Mouse (Mus musculus): ENCODE data around the gene Wnk4. TPM values are rescaled to one million over a fixed set of nuclear protein-coding genes. Genes with fewer than 3 reads are reported as not detected.

Gene Wnk4
- 7.9 and 9.9 TPM in 2 replicates for polyA plus RNA-seq (2015; fragmentation: Nextera tagmentation; extraction: Ambion mirVana)

- ATAC-seq (ENCODE audit: insufficient number of reproducible peaks, low FRiP score, low TSS enrichment, low read depth), result peak; percentile 79
- H3K27ac ChIP-seq, result peak within 1 kb of the TSS; percentile 77
- H3K4me1 ChIP-seq, result peaks cover 58% of the 10 kb centered on the region
- peak within 1 kb of the TSS; percentile 61 for H3K9ac ChIP-seq
- H3K36me3 ChIP-seq, result peaks cover 19% of the 10 kb centered on the region; the same call in 1 of the 2 replicates
- H3K4me2 ChIP-seq, result peak within 1 kb of the TSS; percentile 97
- peaks cover 31% of the 10 kb centered on the region for H3K27me3 ChIP-seq
- no peaks in the 10 kb centered on the region for H3K9me3 ChIP-seq
- 0% methylated on average over 43 of the region's 43 CpGs for WGBS
- peak within 1 kb of the TSS; percentile 58 for H3K4me3 ChIP-seq
Observed at GRCm38 (mm10) chr11:101259948-101260825, at the start of gene Wnk4. Gene Wnk4, plus strand, starts transcription at chr11:101260567.

DNA sequence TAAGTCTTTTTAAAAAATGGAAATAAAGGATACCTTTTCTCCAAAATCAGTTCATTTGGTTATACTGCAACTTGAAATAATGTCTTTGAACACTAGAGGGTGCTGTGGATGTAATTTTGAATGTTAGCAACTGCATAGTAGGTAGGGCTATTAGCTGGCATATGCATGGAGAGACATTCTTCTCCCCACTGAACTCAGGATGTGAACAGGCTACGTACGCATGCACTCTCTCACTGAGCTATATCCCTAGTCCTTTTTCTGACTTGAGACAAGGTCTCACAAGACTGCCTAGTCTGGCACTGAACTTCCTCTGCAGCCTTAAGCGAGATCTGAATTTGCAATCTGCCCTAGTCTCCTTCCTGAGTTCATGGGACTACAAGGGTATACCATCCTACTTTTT, 48.4 kb upstream of the Wnk4 start:
- Histone ChIP-seq H3K36me3 (peaks cover 75% of the 10 kb centered on the region), H3K4me2 (no peak overlapping the region), H3K9ac (no peak overlapping the region), H3K27me3 (no peaks in the 10 kb centered on the region), H3K4me1 (no peaks in the 10 kb centered on the region), H3K27ac (no peak overlapping the region), H3K4me3 (no peak overlapping the region), H3K9me3 (no peaks in the 10 kb centered on the region)
- no peak; the same call in 1 of the 2 replicates for ATAC-seq (ENCODE audit: insufficient number of reproducible peaks, low FRiP score, low TSS enrichment, low read depth)
- 41% methylated on average over 3 of the region's 3 CpGs for WGBS

DNA sequence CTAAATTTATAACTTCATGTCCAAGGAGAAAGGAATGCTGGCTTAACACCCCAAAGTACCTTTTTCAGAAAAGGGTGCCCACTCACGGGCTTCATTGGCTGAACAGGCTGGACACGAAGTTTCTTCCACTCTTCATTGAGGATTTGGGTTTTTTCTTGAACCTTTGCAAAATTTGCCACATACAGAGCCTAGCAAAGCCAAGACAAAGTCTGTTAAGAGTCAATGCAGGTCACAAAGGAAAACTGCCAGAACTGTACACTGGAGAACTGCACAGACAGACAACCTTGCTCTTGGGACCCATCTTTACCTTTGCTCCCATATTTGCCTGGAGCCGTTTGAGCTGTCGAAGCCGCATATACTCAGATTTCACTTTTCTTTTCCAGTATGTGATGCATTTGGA, 43.4 kb upstream of the Wnk4 start:
- 87% methylated on average over 5 of the region's 5 CpGs for WGBS
- Histone ChIP-seq H3K36me3 (peaks cover 52% of the 10 kb centered on the region), H3K9ac (no peak overlapping the region), H3K9me3 (no peaks in the 10 kb centered on the region), H3K27ac (no peak overlapping the region), H3K4me3 (no peak overlapping the region), H3K4me2 (no peak overlapping the region), H3K27me3 (no peaks in the 10 kb centered on the region), H3K4me1 (no peaks in the 10 kb centered on the region)
- no peak for ATAC-seq (ENCODE audit: insufficient number of reproducible peaks, low FRiP score, low TSS enrichment, low read depth)

DNA sequence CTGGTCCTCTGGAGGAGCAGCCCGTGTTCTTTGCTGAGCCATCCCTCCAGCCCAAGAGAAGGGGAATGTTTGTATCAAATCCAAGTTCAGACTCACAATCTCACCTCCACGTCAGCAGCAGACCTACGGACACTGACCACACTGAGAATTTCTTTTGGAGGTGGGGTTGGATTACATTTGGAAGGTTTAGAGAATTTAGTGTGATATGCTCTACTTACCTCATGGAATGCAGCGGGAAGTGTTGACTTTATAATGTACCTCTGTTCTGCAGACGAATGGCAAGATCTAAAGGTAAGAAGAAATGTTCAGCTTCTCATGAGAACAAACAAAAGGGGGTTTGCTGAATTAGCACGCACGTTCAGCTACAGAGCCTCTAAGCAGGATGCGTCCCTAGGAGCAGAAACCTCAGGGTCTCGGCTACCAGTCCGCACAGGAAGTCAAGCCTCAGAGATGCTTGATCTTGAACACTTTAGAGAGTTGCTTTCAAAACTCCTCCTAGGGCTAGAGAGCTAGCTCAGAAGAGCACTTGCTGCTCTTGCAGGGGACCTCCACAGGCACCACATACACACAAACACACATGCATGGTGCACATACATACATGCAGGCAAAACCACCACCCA, 41.8 kb upstream of the Wnk4 start:
- WGBS, result 83% methylated on average over 10 of the region's 10 CpGs
- H3K4me1 ChIP-seq, result no peaks in the 10 kb centered on the region
- no peak overlapping the region for H3K4me3 ChIP-seq
- no peak for ATAC-seq (ENCODE audit: insufficient number of reproducible peaks, low FRiP score, low TSS enrichment, low read depth)
- no peaks in the 10 kb centered on the region for H3K27me3 ChIP-seq
- H3K27ac ChIP-seq, result no peak overlapping the region
- H3K4me2 ChIP-seq, result no peak overlapping the region
- H3K36me3 ChIP-seq, result peaks cover 44% of the 10 kb centered on the region
- H3K9me3 ChIP-seq, result no peaks in the 10 kb centered on the region
- H3K9ac ChIP-seq, result no peak overlapping the region

GRCm38 (mm10) chr11:101220853-101221252, 39.5 kb upstream of the Wnk4 start:
- H3K4me3 ChIP-seq, result no peak overlapping the region
- no peaks in the 10 kb centered on the region for H3K9me3 ChIP-seq
- H3K36me3 ChIP-seq, result peaks cover 22% of the 10 kb centered on the region
- ATAC-seq (ENCODE audit: insufficient number of reproducible peaks, low FRiP score, low TSS enrichment, low read depth), result no peak
- no peaks in the 10 kb centered on the region for H3K4me1 ChIP-seq
- H3K27ac ChIP-seq, result no peak overlapping the region
- H3K27me3 ChIP-seq, result no peaks in the 10 kb centered on the region
- no peak overlapping the region for H3K4me2 ChIP-seq
- WGBS, result 60% methylated on average over 2 of the region's 2 CpGs
- H3K9ac ChIP-seq, result no peak overlapping the region

GRCm38 (mm10) chr11:101221306-101221986, 38.9 kb upstream of the Wnk4 start:
- H3K27ac ChIP-seq, result no peak overlapping the region
- ATAC-seq (ENCODE audit: insufficient number of reproducible peaks, low FRiP score, low TSS enrichment, low read depth), result no peak
- WGBS, result 82% methylated on average over 8 of the region's 8 CpGs

DNA sequence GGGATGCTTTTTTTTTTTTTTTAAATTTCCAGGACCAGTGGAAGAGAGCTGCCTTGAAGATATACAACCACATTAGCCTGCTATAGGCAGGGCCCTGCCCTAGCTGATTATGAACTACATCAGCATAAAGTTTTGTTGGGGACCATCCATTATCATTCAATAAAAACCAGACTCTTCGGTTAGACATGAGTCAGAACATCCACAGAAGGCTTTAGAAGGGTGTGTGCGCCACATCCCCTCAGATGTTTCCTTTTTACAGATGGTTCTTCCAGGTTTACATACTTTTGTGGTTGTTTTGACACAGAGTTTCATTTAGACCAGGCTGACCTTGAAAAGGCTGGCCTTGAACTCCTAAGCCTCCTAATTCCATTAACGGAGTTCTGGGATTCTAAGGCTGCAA, 36.0 kb upstream of the Wnk4 start:
- H3K4me2 ChIP-seq, result no peak overlapping the region
- no peak overlapping the region for H3K9ac ChIP-seq
- no peak overlapping the region for H3K4me3 ChIP-seq
- WGBS, result 81% methylated on average over 3 of the region's 3 CpGs
- 0 out of 2 replicates have a peak, but pooled peaks cover under 1% of the 10 kb centered on the region for H3K4me1 ChIP-seq
- no peaks in the 10 kb centered on the region for H3K9me3 ChIP-seq
- H3K36me3 ChIP-seq, result 0 out of 2 replicates have a peak, but pooled peaks cover 3% of the 10 kb centered on the region
- no peak overlapping the region for H3K27ac ChIP-seq
- H3K27me3 ChIP-seq, result no peaks in the 10 kb centered on the region
- no peak for ATAC-seq (ENCODE audit: insufficient number of reproducible peaks, low FRiP score, low TSS enrichment, low read depth)

More at GRCm38 (mm10) chr11:101221306-101221986, 38.9 kb upstream of the Wnk4 start:
- no peaks in the 10 kb centered on the region for H3K4me1 ChIP-seq
- peaks cover 16% of the 10 kb centered on the region for H3K36me3 ChIP-seq
- no peaks in the 10 kb centered on the region for H3K9me3 ChIP-seq
- no peak overlapping the region for H3K4me3 ChIP-seq
- H3K4me2 ChIP-seq, result no peak overlapping the region
- H3K27me3 ChIP-seq, result no peaks in the 10 kb centered on the region
- H3K9ac ChIP-seq, result no peak overlapping the region

DNA sequence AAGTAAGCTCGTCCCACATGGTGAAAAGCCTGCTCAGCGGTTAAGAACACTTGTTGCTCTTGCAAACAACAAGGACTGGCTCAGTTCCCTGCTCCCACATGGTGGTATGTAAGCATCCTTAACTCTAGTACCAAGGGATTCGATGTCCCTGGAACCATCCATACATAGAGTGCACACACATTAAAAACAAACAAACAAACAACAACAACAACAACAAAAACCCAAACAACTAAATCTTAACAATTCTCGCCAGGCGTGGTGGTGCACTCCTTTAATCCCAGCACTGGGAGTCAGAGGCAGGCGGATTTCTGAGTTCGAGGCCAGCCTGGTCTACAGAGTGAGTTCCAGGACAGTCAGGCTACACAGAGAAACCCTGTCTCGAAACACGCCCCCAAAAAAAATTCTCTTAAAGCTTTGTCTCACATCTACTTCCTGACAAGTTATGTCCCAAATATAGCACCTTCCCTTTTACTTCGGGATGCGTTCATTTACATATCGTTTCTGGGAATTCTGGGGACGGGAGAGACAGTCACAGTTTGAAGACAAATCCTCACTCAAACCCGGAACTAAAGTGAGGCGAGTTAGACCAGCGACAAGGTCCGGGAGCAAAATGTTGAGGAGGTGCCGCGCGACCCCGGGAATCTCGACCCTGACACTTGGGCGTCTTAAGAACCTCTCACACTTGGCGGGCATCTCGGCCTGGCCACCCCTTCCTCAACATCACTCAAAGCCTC, 34.9 kb upstream of the Wnk4 start:
- Histone ChIP-seq H3K4me2 (peak overlapping the region; percentile 78), H3K9ac (peak overlapping the region; percentile 76), H3K27me3 (no peaks in the 10 kb centered on the region), H3K27ac (peak overlapping the region; percentile 74), H3K36me3 (0 out of 2 replicates have a peak, but pooled peaks cover 3% of the 10 kb centered on the region), H3K9me3 (no peaks in the 10 kb centered on the region), H3K4me3 (peak overlapping the region; percentile 84), H3K4me1 (peaks cover 12% of the 10 kb centered on the region)
- no peak for ATAC-seq (ENCODE audit: insufficient number of reproducible peaks, low FRiP score, low TSS enrichment, low read depth)
- 19% methylated on average over 25 of the region's 25 CpGs for WGBS

DNA sequence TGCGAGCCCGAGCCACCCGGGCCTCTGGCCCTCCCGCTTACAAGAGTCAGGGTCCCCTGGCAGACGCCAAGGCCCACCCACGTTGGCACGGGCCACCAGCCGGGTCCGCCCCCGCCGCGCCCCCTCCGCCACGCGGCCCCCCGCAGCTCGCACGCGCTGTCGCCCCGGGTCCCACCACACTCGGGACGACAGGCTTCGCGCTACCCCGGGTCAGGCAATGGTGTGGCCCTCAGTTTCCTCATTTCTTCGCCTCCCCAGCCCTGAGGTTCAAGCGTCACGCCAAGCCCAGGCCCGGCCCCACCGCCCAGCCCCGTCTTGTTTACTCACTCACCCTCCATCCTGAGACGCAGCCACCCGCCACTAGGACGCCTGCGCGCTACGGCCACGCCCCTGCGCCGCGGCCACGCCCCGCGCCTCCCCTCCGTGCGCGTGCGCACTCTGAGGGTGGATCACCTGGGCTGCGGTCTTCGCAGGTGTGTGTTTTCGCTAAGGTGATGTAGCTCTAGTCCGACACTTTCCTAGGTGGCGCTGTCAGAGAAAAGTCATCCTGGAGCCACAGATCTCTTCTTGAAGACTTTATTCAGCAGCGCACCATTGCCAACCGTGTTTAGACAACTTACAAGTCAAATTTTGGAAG, 34.2 kb upstream of the Wnk4 start, which contains the start of gene Ezh1:
Gene Ezh1 (minus strand): TSS at position 399 of the 637 bp plus-strand sequence.
- peak; percentile 88 for ATAC-seq (ENCODE audit: insufficient number of reproducible peaks, low FRiP score, low TSS enrichment, low read depth)
- under 1% methylated on average over 56 of the region's 56 CpGs for WGBS
- Histone ChIP-seq H3K4me1 (peaks cover 19% of the 10 kb centered on the region), H3K36me3 (0 out of 2 replicates have a peak, but pooled peaks cover 3% of the 10 kb centered on the region), H3K27me3 (no peaks in the 10 kb centered on the region), H3K4me2 (peak within 1 kb of the TSS; percentile 78), H3K9me3 (no peaks in the 10 kb centered on the region), H3K9ac (peak within 1 kb of the TSS; percentile 76), H3K27ac (peak within 1 kb of the TSS; percentile 74), H3K4me3 (peak within 1 kb of the TSS; percentile 84)

DNA sequence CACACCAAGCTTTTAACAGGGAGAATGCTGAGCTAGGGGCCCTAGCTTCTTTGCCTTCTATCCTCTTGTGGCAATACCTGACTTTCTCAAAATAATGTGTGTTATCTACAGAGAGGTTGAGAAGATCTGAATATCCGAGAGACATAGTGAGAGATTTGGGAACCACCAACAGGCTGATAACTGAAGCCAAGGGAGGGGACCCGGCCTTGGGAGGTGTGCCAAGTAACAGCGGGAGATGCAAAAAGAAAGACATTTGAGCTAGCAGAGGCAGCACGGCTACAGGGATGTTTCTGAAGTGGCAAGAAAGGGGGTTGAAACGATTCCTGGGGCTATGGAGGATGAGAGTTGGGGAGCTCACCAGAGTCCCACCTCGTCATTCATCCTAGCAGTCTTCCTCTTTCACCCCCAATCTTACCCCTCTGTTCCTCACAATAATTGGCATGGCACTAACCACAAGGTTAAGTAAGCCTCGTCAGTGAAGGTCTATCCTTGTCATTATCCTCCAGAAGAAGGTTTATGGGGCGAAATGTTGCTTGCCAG, 30.9 kb upstream of the Wnk4 start:
- H3K9ac ChIP-seq, result no peak overlapping the region
- H3K4me1 ChIP-seq, result peaks cover 34% of the 10 kb centered on the region
- ATAC-seq (ENCODE audit: insufficient number of reproducible peaks, low FRiP score, low TSS enrichment, low read depth), result no peak
- H3K36me3 ChIP-seq, result no peaks in the 10 kb centered on the region
- no peak overlapping the region for H3K4me3 ChIP-seq
- no peaks in the 10 kb centered on the region for H3K9me3 ChIP-seq
- no peaks in the 10 kb centered on the region for H3K27me3 ChIP-seq
- whole genome bisulfite sequencing, result 37% methylated on average over 8 of the region's 8 CpGs
- 0 out of 2 replicates have a peak overlapping the region, but pooled peaks have one; percentile 37 for H3K4me2 ChIP-seq
- peak overlapping the region; percentile 78; the same call in 1 of the 2 replicates for H3K27ac ChIP-seq

All from limb, embryonic 15.5 days (tissue).